Mouse (Mus musculus): Measurements from ENCODE around the gene Itga8. TPM values are rescaled to one million over a fixed set of nuclear protein-coding genes. Genes with fewer than 3 reads are reported as not detected.

Gene Itga8
- polyA plus RNA-seq, 2 experiments, result 11.3 to 14.6 TPM

- Histone ChIP-seq H3K27ac (replicated peaks; ENCODE audit: low read depth, low read length) (no peak overlapping the region), H3K9me3 (ENCODE audit: control insufficient read depth, low read length) (no peaks in the 10 kb centered on the region), H3K36me3 (ENCODE audit: control insufficient read depth, insufficient read depth, low read length) (no peaks in the 10 kb centered on the region), H3K4me1 (ENCODE audit: control insufficient read depth, insufficient read depth, low read length) (no peaks in the 10 kb centered on the region), H3K27me3 (ENCODE audit: control insufficient read depth, insufficient read depth, low read length) (no peaks in the 10 kb centered on the region), H3K4me3 (replicated peaks; ENCODE audit: low read length) (no peak overlapping the region), H3K4me2 (replicated peaks; ENCODE audit: low read depth, low read length, severe bottlenecking) (no peak overlapping the region), H3K9ac (ENCODE audit: low read depth, low read length, severe bottlenecking) (no peak overlapping the region)
- 93% methylated on average over 3 of the region's 3 CpGs for WGBS
- DNase-seq (ENCODE audit: low spot score), result no peak
- no peak for TF ChIP-seq POLR2A (IDR thresholded peaks at IDR 0.05; ENCODE audit: borderline replicate concordance, extremely low read depth, insufficient read depth, insufficient read length)
- ATAC-seq (ENCODE audit: low FRiP score, low read depth), result no peak
Observed at GRCm38 (mm10) chr2:12235345-12235744, 66.4 kb downstream of the Itga8 start.

- no peaks in the 10 kb centered on the region for H3K4me1 ChIP-seq (ENCODE audit: control insufficient read depth, insufficient read depth, low read length)
- H3K4me2 ChIP-seq (replicated peaks; ENCODE audit: low read depth, low read length, severe bottlenecking), result no peak overlapping the region
- H3K4me3 ChIP-seq (replicated peaks; ENCODE audit: low read length), result no peak overlapping the region
- no peaks in the 10 kb centered on the region for H3K27me3 ChIP-seq (ENCODE audit: control insufficient read depth, insufficient read depth, low read length)
- TF ChIP-seq POLR2A (IDR thresholded peaks at IDR 0.05; ENCODE audit: borderline replicate concordance, extremely low read depth, insufficient read depth, insufficient read length), result no peak
- WGBS, result 66% methylated on average over 2 of the region's 2 CpGs
- DNase-seq (ENCODE audit: low spot score) (no peak), ATAC-seq (ENCODE audit: low FRiP score, low read depth) (no peak)
- no peak overlapping the region for H3K27ac ChIP-seq (replicated peaks; ENCODE audit: low read depth, low read length)
- H3K9me3 ChIP-seq (ENCODE audit: control insufficient read depth, low read length), result no peaks in the 10 kb centered on the region
- no peaks in the 10 kb centered on the region for H3K36me3 ChIP-seq (ENCODE audit: control insufficient read depth, insufficient read depth, low read length)
- H3K9ac ChIP-seq (ENCODE audit: low read depth, low read length, severe bottlenecking), result no peak overlapping the region
Observed at GRCm38 (mm10) chr2:12229721-12230120, 72.0 kb downstream of the Itga8 start.

GRCm38 (mm10) chr2:12228335-12228734, 73.4 kb downstream of the Itga8 start:
- Histone ChIP-seq H3K27me3 (ENCODE audit: control insufficient read depth, insufficient read depth, low read length) (no peaks in the 10 kb centered on the region), H3K9me3 (ENCODE audit: control insufficient read depth, low read length) (no peaks in the 10 kb centered on the region), H3K9ac (ENCODE audit: low read depth, low read length, severe bottlenecking) (no peak overlapping the region), H3K4me3 (replicated peaks; ENCODE audit: low read length) (no peak overlapping the region), H3K36me3 (ENCODE audit: control insufficient read depth, insufficient read depth, low read length) (no peaks in the 10 kb centered on the region), H3K4me1 (ENCODE audit: control insufficient read depth, insufficient read depth, low read length) (no peaks in the 10 kb centered on the region), H3K27ac (replicated peaks; ENCODE audit: low read depth, low read length) (no peak overlapping the region), H3K4me2 (replicated peaks; ENCODE audit: low read depth, low read length, severe bottlenecking) (no peak overlapping the region)
- DNase-seq (ENCODE audit: low spot score) (no peak), ATAC-seq (ENCODE audit: low FRiP score, low read depth) (no peak)
- TF ChIP-seq POLR2A (IDR thresholded peaks at IDR 0.05; ENCODE audit: borderline replicate concordance, extremely low read depth, insufficient read depth, insufficient read length), result no peak
- 79% methylated on average over 3 of the region's 3 CpGs for WGBS

- H3K4me1 ChIP-seq (ENCODE audit: control insufficient read depth, insufficient read depth, low read length), result peaks cover 2% of the 10 kb centered on the region; the same call in 1 of the 2 replicates
- ATAC-seq (ENCODE audit: low FRiP score, low read depth) (no peak), DNase-seq (ENCODE audit: low spot score) (no peak)
- H3K27me3 ChIP-seq (ENCODE audit: control insufficient read depth, insufficient read depth, low read length), result no peaks in the 10 kb centered on the region
- no peak for TF ChIP-seq POLR2A (IDR thresholded peaks at IDR 0.05; ENCODE audit: borderline replicate concordance, extremely low read depth, insufficient read depth, insufficient read length)
- H3K9me3 ChIP-seq (ENCODE audit: control insufficient read depth, low read length), result no peaks in the 10 kb centered on the region
- no peak overlapping the region for H3K4me3 ChIP-seq (replicated peaks; ENCODE audit: low read length)
- H3K27ac ChIP-seq (replicated peaks; ENCODE audit: low read depth, low read length), result no peak overlapping the region
- WGBS, result 50% methylated on average over 2 of the region's 2 CpGs
- no peaks in the 10 kb centered on the region for H3K36me3 ChIP-seq (ENCODE audit: control insufficient read depth, insufficient read depth, low read length)
- no peak overlapping the region for H3K9ac ChIP-seq (ENCODE audit: low read depth, low read length, severe bottlenecking)
- no peak overlapping the region for H3K4me2 ChIP-seq (replicated peaks; ENCODE audit: low read depth, low read length, severe bottlenecking)
Observed at GRCm38 (mm10) chr2:12227243-12227642, 74.5 kb downstream of the Itga8 start.

GRCm38 (mm10) chr2:12226367-12226766, 75.4 kb downstream of the Itga8 start:
- no peak for ATAC-seq (ENCODE audit: low FRiP score, low read depth)
- TF ChIP-seq POLR2A (IDR thresholded peaks at IDR 0.05; ENCODE audit: borderline replicate concordance, extremely low read depth, insufficient read depth, insufficient read length), result no peak
- H3K4me3 ChIP-seq (replicated peaks; ENCODE audit: low read length), result no peak overlapping the region
- WGBS, result 71% methylated on average over 1 of the region's 1 CpGs
- H3K4me1 ChIP-seq (ENCODE audit: control insufficient read depth, insufficient read depth, low read length), result peaks cover 6% of the 10 kb centered on the region; the same call in 1 of the 2 replicates
- no peak for DNase-seq (ENCODE audit: low spot score)
- no peak overlapping the region for H3K27ac ChIP-seq (replicated peaks; ENCODE audit: low read depth, low read length)
- no peak overlapping the region for H3K4me2 ChIP-seq (replicated peaks; ENCODE audit: low read depth, low read length, severe bottlenecking)
- H3K36me3 ChIP-seq (ENCODE audit: control insufficient read depth, insufficient read depth, low read length), result no peaks in the 10 kb centered on the region
- no peaks in the 10 kb centered on the region for H3K27me3 ChIP-seq (ENCODE audit: control insufficient read depth, insufficient read depth, low read length)
- no peaks in the 10 kb centered on the region for H3K9me3 ChIP-seq (ENCODE audit: control insufficient read depth, low read length)
- H3K9ac ChIP-seq (ENCODE audit: low read depth, low read length, severe bottlenecking), result no peak overlapping the region

GRCm38 (mm10) chr2:12221671-12222070, 80.1 kb downstream of the Itga8 start:
- Histone ChIP-seq H3K4me1 (ENCODE audit: control insufficient read depth, insufficient read depth, low read length) (peaks cover 6% of the 10 kb centered on the region; the same call in 1 of the 2 replicates), H3K9ac (ENCODE audit: low read depth, low read length, severe bottlenecking) (no peak overlapping the region), H3K27ac (replicated peaks; ENCODE audit: low read depth, low read length) (no peak overlapping the region), H3K27me3 (ENCODE audit: control insufficient read depth, insufficient read depth, low read length) (no peaks in the 10 kb centered on the region), H3K9me3 (ENCODE audit: control insufficient read depth, low read length) (no peaks in the 10 kb centered on the region), H3K4me2 (replicated peaks; ENCODE audit: low read depth, low read length, severe bottlenecking) (no peak overlapping the region), H3K36me3 (ENCODE audit: control insufficient read depth, insufficient read depth, low read length) (peaks cover under 1% of the 10 kb centered on the region; the same call in 1 of the 2 replicates), H3K4me3 (replicated peaks; ENCODE audit: low read length) (no peak overlapping the region)
- DNase-seq (ENCODE audit: low spot score) (peak; percentile 74), ATAC-seq (ENCODE audit: low FRiP score, low read depth) (peak; percentile 88)
- 49% methylated on average over 2 of the region's 2 CpGs for WGBS
- no peak for TF ChIP-seq POLR2A (IDR thresholded peaks at IDR 0.05; ENCODE audit: borderline replicate concordance, extremely low read depth, insufficient read depth, insufficient read length)
